Mouse (Mus musculus) forelimb bud, embryonic 11.5 days (tissue): ENCODE measurements around the gene Esd.

Experiments
- DNase-seq: peaks from one replicate; pipeline ENCODE4 v3.0.0-alpha.2; 2012; ENCODE audit warnings: low read depth, low spot score

Gene Esd

DNA sequence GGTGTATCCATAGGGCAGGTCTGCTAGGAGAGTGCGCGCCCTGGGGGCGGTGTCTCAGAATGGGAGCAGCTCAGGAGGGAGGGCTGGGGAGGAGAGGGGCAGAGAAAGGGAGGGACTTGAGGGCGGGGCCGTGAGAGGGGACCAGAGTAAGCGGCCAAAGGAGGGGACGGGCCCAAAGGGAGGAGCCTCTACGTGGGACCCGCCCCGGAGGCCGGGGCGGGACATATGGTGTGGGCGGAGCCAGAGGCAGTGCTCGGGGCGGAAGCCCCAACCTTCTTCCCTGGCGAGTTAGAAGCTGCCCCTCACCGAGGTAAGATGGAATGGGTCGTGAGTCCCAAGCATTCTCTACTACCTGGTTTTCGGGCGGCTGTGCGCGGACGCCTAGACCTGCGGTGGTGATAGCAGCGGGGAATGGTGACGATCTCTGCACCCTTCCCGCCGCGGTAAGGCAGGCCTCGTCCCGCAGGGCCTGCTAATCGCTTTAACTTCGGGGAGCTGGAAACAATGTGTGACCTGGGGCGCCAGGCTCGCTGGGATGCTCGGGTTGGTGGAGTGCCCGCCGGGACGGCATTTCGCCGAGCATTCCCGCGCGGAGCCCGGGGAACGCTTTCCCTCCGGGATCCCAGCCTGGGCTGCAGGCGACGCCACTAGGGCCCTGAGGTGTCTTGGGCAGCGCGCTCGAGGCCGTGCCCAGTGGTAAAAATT lies at the start of gene Esd:
Gene Esd, plus strand, starts transcription at position 219 of the 705 bp plus-strand sequence.
- DNase-seq, result peak; percentile 94

DNA sequence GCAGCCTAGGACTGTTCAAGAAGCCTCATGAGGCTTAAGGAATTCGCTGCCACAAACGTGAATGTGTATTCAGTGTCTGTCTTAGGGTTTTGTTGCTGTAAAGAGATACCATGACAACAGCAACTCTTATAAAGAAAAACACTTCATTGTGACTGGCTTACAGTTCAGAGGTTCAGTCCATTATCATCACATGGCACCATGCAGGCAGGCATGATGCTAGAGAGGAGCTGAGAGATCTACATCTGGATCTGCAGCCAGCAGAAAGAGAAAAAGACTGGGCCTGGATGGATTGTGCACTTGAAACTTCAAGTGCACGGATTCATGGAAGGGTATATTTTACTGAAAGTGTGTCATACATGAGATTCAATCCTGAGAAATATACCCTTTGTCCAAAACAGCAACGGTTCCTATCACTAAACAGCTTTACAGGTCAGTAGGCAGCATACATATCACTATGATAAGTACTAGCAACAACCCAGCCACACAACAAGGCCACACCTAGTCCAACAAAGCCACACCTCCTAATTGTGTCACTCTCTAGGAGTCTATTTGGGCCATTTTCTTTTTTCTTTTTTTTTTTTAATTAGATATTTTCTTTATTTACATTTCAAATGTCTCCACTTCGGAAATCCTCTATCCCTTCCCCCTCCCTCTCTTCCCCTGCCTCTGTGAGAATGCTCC lies 47.7 kb upstream of the Esd start:
- no peak for DNase-seq

GRCm38 (mm10) chr14:74691963-74692362 lies 40.1 kb upstream of the Esd start:
- DNase-seq, result no peak

- peak; percentile 32 for DNase-seq
Measured at GRCm38 (mm10) chr14:74696766-74697165, 35.3 kb upstream of the Esd start.

DNA sequence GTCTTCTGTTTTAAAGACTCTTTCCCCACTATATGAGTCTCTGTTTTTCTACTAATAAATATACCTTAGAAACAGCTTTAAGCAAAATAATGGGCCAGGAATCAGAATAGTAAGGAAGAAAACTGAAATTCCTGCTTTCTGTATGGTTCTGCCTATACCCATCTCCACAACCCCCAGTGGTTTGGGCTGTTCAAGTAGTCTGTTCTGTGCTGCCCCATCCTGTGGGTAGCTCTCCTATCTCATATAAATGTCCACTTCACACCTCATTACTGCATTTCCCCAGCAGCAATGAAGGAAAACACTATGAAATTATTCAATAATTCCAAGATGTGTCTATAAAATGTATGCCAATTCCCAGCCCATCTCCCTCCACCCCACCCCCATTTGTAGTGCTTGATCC lies 34.7 kb upstream of the Esd start:
- no peak for DNase-seq

- no peak for DNase-seq
Measured at GRCm38 (mm10) chr14:74699241-74699640, 32.9 kb upstream of the Esd start.

DNA sequence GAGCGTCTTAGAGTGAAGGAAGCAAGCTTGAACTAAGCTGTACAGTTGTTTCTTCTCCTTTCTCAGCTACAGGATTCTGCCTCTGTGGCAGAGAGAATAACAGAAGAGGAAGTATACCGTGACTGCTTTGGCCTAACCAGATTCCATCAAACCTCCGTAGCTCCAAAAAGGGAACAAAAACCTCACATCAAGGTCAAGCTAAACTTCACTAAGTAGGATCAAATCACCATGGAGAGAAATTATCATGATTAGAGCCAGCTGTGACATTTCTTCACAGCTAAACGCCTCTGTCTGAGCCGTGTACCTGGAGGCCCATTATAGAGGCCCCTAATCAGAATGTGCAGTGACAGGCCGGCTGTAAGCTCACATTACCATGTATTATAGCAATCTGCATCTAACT lies 28.2 kb upstream of the Esd start:
- peak; percentile 12 for DNase-seq

GRCm38 (mm10) chr14:74709054-74709453 lies 23.0 kb upstream of the Esd start:
- peak; percentile 43 for DNase-seq

DNA sequence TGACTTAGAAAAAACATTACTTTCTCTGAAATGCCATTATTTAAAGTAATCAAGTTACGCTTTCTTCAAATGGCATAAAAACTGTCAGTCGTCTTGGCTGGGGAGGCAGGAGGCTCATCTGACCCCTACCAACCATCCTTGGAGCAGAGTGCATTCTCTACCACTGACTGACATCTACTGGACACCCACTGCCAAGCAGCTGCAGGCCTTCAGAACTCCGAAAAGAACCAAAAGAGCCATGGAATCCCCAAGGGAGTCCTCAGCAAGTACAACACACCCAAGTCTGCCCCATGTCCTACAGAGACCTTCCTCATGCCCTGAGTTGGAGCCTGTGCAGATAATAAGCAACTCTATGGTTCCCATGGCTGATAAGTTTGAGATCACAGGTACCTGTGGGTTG lies 8.6 kb upstream of the Esd start:
- no peak for DNase-seq

GRCm38 (mm10) chr14:74731221-74732078 lies 647 bp upstream of the Esd start:
- no peak for DNase-seq

GRCm38 (mm10) chr14:74733397-74733796 lies 1.3 kb downstream of the Esd start:
- DNase-seq, result no peak

GRCm38 (mm10) chr14:74735471-74735870 lies 3.4 kb downstream of the Esd start:
- DNase-seq, result no peak

DNA sequence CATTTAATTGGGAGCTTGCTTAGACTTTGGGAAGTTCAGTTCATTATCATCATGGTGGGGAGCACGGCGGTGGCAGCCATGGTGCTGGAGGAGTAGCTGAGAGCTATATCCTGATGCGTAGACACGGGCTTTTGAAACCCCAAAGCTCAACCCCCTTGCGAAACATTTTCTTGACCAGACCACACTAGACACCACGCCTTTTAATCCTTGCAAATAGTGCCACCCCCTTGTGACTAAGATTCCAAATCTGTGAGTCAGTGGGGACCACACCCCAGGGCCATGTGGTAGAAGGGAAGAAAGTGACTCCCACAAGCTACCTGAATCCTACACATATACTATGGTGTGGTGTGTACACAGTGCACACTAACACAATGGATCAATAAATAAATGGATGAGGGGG lies 4.8 kb downstream of the Esd start:
- no peak for DNase-seq

DNA sequence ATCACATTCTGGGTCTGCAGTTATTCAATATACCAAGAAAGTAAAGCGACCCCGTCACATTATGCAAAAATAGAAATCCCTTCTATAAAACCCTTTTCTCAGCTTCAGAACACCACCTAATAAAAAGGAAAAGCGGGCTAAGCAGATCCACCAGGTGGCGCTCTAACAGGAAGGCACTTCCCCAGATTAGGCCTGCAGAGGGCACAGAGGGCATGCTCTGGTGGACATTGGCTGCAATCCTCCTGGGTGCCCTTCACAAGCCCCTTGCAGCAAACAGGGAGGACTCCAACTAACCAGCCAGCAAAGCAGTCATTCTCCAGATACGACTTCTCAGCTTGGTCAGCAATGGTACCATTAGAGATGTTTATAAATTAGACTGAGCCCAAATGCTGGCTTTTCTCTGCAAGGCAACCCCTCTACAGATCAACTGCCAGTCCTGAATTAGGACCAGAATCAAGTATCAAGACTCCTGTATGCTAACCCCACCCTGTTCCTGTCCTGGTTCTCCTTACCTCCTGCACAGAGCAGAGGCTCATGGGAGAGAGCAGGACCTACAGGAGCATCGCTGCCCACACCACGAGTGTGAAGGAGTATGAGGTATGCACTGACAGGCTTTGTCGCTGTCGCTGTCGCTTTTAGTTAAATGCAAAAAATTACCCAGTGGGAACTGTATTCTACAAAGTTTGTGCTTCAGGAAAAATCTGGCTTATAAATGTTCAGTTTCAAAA lies 32.3 kb downstream of the Esd start:
- DNase-seq, result peak; percentile 75

GRCm38 (mm10) chr14:74767892-74768291 lies 35.8 kb downstream of the Esd start:
- no peak for DNase-seq

GRCm38 (mm10) chr14:74774046-74774619 lies 42.0 kb downstream of the Esd start:
- DNase-seq, result no peak

- DNase-seq, result no peak
Measured at GRCm38 (mm10) chr14:74784243-74784934, 52.3 kb downstream of the Esd start.

GRCm38 (mm10) chr14:74787717-74788116 lies 55.6 kb downstream of the Esd start:
- DNase-seq, result no peak

DNA sequence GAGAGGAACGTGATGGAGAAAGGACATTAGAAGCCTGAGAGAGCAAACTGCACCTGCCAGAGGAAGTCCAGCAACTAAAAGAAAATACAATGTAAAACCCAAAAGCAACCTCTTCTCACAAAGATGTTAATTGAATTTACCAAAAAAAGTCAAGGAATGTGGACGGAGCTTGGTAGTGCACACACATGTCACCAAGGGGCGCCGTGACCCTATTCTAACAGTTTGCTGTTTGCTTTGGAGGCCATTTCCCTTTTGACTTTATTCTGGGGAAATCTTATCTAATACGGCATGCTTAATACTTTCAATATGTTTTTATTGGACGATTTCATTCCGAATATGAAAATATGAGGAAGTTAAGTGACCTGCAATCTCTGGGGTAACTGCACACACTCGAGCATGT lies 56.7 kb downstream of the Esd start:
- DNase-seq, result no peak

GRCm38 (mm10) chr14:74790535-74790934 lies 58.4 kb downstream of the Esd start:
- DNase-seq, result no peak

DNA sequence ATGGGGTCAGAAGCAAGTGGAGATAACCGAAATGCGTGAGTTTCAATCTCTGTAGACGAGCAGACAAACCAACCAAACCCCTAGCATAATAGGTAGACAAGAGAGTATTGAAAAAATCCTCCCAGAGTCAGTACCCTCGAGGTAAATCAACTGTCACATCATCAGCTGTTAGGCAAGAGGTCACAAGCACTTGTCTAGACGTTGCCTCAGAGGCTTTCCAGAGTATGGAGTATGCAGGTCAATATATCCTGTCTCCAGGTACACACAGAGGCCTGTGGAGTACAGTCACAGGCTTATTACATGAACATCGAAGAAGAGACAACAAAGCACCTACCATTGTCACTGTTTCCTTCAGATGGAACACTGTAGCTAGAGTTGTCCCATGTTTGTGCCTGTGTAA lies 60.7 kb downstream of the Esd start:
- DNase-seq, result no peak
